Mouse (Mus musculus) heart, embryonic 15.5 days (tissue): Measurements from ENCODE around the gene Calr3. TPM values are rescaled to one million over a fixed set of nuclear protein-coding genes. Genes with fewer than 3 reads are reported as not detected.

ENCODE experiments used
- ATAC-seq: fragments of 200-750 bp; cut with Nextera tagmentation; replicated peaks from 2 replicates; pipeline ENCODE4 v1.8.0; 2017; ENCODE audit warnings: low read depth, moderate TSS enrichment; ENCODE audit not compliant: insufficient number of reproducible peaks, insufficient read depth, low FRiP score
- H3K27ac ChIP-seq: fragments of 300-500 bp; sonication (generic); 2 replicates; pipeline ENCODE4 v1.5.1; 2015; ENCODE audit warnings: mild to moderate bottlenecking, inconsistent platforms
- H3K27me3 ChIP-seq: fragments of 300-500 bp; sonication (generic); 2 replicates; pipeline ENCODE4 v1.6.1; 2015; ENCODE audit warnings: inconsistent platforms
- H3K36me3 ChIP-seq: fragments of 300-500 bp; sonication (generic); 2 replicates; pipeline ENCODE4 v1.6.1; 2015; ENCODE audit warnings: mild to moderate bottlenecking, inconsistent platforms
- H3K4me1 ChIP-seq: fragments of 300-500 bp; sonication (generic); replicated peaks from 2 replicates; pipeline ENCODE4 v1.6.1; 2015; ENCODE audit warnings: inconsistent platforms
- H3K4me2 ChIP-seq: fragments of 300-500 bp; sonication (generic); 2 replicates; pipeline ENCODE4 v1.6.1; 2015; ENCODE audit warnings: inconsistent platforms, mild to moderate bottlenecking, moderate library complexity
- H3K4me3 ChIP-seq: fragments of 300-500 bp; sonication (generic); 2 replicates; pipeline ENCODE4 v1.5.1; 2015; ENCODE audit warnings: mild to moderate bottlenecking, inconsistent platforms
- H3K9ac ChIP-seq: fragments of 300-500 bp; sonication (generic); 2 replicates; pipeline ENCODE4 v1.6.1; 2015; ENCODE audit warnings: mild to moderate bottlenecking, inconsistent platforms
- H3K9me3 ChIP-seq: fragments of 300-500 bp; sonication (generic); replicated peaks from 2 replicates; pipeline ENCODE4 v1.6.1; 2016; ENCODE audit warnings: inconsistent platforms
- WGBS: fragments of 180-500 bp; shearing (Covaris S2); methylation state at CpG from one replicate; pipeline ENCODE4 v1.1.7; 2015; ENCODE audit warnings: mixed read lengths; 5-methylcytosine and 5-hydroxymethylcytosine counted together
- polyA plus RNA-seq: library from polyadenylated mRNA; unstranded; fragments of >200 nt; fragmentation: Nextera tagmentation; extraction: Ambion mirVana; gene quantifications from 2 replicates; pipeline ENCODE4 v1.2.1, GENCODE M21; 2015

The Calr3 gene
- polyA plus RNA-seq, 1 experiment from 2014 or later: 1.1 TPM

GRCm38 (mm10) chr8:72434952-72435351 lies 8.7 kb downstream of the Calr3 start:
- no peaks in the 10 kb centered on the region for H3K27me3 ChIP-seq
- H3K4me2 ChIP-seq: no peak overlapping the region
- H3K4me3 ChIP-seq: no peak overlapping the region
- no peaks in the 10 kb centered on the region for H3K36me3 ChIP-seq
- peaks cover 7% of the 10 kb centered on the region for H3K4me1 ChIP-seq
- H3K9ac ChIP-seq: no peak overlapping the region
- H3K27ac ChIP-seq: peak overlapping the region; percentile 60
- H3K9me3 ChIP-seq: no peaks in the 10 kb centered on the region
- peak; percentile 50; the same call in 1 of the 2 replicates for ATAC-seq
- WGBS: 6% methylated on average over 2 of the region's 2 CpGs

GRCm38 (mm10) chr8:72429676-72430075 lies 14.0 kb downstream of the Calr3 start:
- no peak overlapping the region for H3K9ac ChIP-seq
- H3K27ac ChIP-seq: no peak overlapping the region
- H3K4me2 ChIP-seq: no peak overlapping the region
- 49% methylated on average over 13 of the region's 13 CpGs for WGBS
- ATAC-seq: no peak
- no peak overlapping the region for H3K4me3 ChIP-seq
- peaks cover under 1% of the 10 kb centered on the region for H3K4me1 ChIP-seq
- no peaks in the 10 kb centered on the region for H3K9me3 ChIP-seq
- no peaks in the 10 kb centered on the region for H3K27me3 ChIP-seq
- no peaks in the 10 kb centered on the region for H3K36me3 ChIP-seq

GRCm38 (mm10) chr8:72422926-72423325 lies 20.7 kb downstream of the Calr3 start:
- WGBS: 71% methylated on average over 1 of the region's 1 CpGs
- Histone ChIP-seq H3K27me3 (no peaks in the 10 kb centered on the region), H3K4me1 (peaks cover 32% of the 10 kb centered on the region), H3K9ac (no peak overlapping the region), H3K4me3 (no peak overlapping the region), H3K27ac (no peak overlapping the region), H3K36me3 (no peaks in the 10 kb centered on the region), H3K9me3 (no peaks in the 10 kb centered on the region), H3K4me2 (no peak overlapping the region)
- no peak for ATAC-seq

GRCm38 (mm10) chr8:72421362-72422335 lies 22.0 kb downstream of the Calr3 start, which contains the start of gene Eps15l1:
TSS of gene Eps15l1 (minus strand) at chr8:72421460.
- Histone ChIP-seq H3K36me3 (no peaks in the 10 kb centered on the region), H3K9ac (peak within 1 kb of the TSS; percentile 80), H3K4me3 (peak within 1 kb of the TSS; percentile 85), H3K4me1 (peaks cover 44% of the 10 kb centered on the region), H3K9me3 (no peaks in the 10 kb centered on the region), H3K27me3 (no peaks in the 10 kb centered on the region), H3K27ac (peak within 1 kb of the TSS; percentile 90), H3K4me2 (peak within 1 kb of the TSS; percentile 84)
- ATAC-seq: peak; percentile 98
- under 1% methylated on average over 48 of the region's 48 CpGs for WGBS

- no peaks in the 10 kb centered on the region for H3K36me3 ChIP-seq
- peak overlapping the region; percentile 85 for H3K4me3 ChIP-seq
- H3K4me2 ChIP-seq: peak overlapping the region; percentile 63
- H3K27ac ChIP-seq: peak overlapping the region; percentile 90
- H3K9ac ChIP-seq: peak overlapping the region; percentile 80
- H3K27me3 ChIP-seq: no peaks in the 10 kb centered on the region
- no peaks in the 10 kb centered on the region for H3K9me3 ChIP-seq
- peak; percentile 51 for ATAC-seq
- WGBS: 2% methylated on average over 61 of the region's 73 CpGs
- H3K4me1 ChIP-seq: peaks cover 53% of the 10 kb centered on the region
Observed at GRCm38 (mm10) chr8:72420571-72421361, 22.9 kb downstream of the Calr3 start.

- 92% methylated on average over 4 of the region's 4 CpGs for WGBS
- Histone ChIP-seq H3K36me3 (no peaks in the 10 kb centered on the region), H3K9me3 (no peaks in the 10 kb centered on the region), H3K27me3 (no peaks in the 10 kb centered on the region), H3K27ac (no peak overlapping the region), H3K4me3 (no peak overlapping the region), H3K9ac (no peak overlapping the region), H3K4me1 (peaks cover 73% of the 10 kb centered on the region), H3K4me2 (no peak overlapping the region)
- no peak for ATAC-seq
Observed at GRCm38 (mm10) chr8:72418073-72418472, 25.6 kb downstream of the Calr3 start.

- 46% methylated on average over 2 of the region's 2 CpGs for WGBS
Observed at GRCm38 (mm10) chr8:72415252-72415651, 28.4 kb downstream of the Calr3 start.

GRCm38 (mm10) chr8:72413839-72414238 lies 29.8 kb downstream of the Calr3 start:
- Histone ChIP-seq H3K4me2 (no peak overlapping the region), H3K9me3 (no peaks in the 10 kb centered on the region), H3K27ac (no peak overlapping the region), H3K9ac (no peak overlapping the region), H3K4me1 (peaks cover 78% of the 10 kb centered on the region), H3K36me3 (no peaks in the 10 kb centered on the region), H3K27me3 (no peaks in the 10 kb centered on the region), H3K4me3 (no peak overlapping the region)
- WGBS: 66% methylated on average over 7 of the region's 7 CpGs
- ATAC-seq: no peak

More at GRCm38 (mm10) chr8:72415252-72415651, 28.4 kb downstream of the Calr3 start:
- no peaks in the 10 kb centered on the region for H3K27me3 ChIP-seq
- H3K4me2 ChIP-seq: no peak overlapping the region
- H3K9me3 ChIP-seq: no peaks in the 10 kb centered on the region
- H3K36me3 ChIP-seq: no peaks in the 10 kb centered on the region
- no peak overlapping the region for H3K4me3 ChIP-seq
- peaks cover 80% of the 10 kb centered on the region for H3K4me1 ChIP-seq
- no peak overlapping the region for H3K27ac ChIP-seq
- H3K9ac ChIP-seq: no peak overlapping the region
- ATAC-seq: no peak

GRCm38 (mm10) chr8:72409443-72409842 lies 34.2 kb downstream of the Calr3 start:
- Histone ChIP-seq H3K9ac (no peak overlapping the region), H3K27ac (no peak overlapping the region), H3K27me3 (no peaks in the 10 kb centered on the region), H3K36me3 (no peaks in the 10 kb centered on the region), H3K4me2 (no peak overlapping the region), H3K4me3 (no peak overlapping the region), H3K9me3 (no peaks in the 10 kb centered on the region), H3K4me1 (peaks cover 43% of the 10 kb centered on the region)
- ATAC-seq: no peak
- WGBS: 72% methylated on average over 3 of the region's 3 CpGs

- Histone ChIP-seq H3K4me1 (peaks cover 34% of the 10 kb centered on the region), H3K4me2 (no peak overlapping the region), H3K27ac (no peak overlapping the region), H3K9me3 (no peaks in the 10 kb centered on the region), H3K27me3 (no peaks in the 10 kb centered on the region), H3K4me3 (no peak overlapping the region), H3K9ac (no peak overlapping the region), H3K36me3 (no peaks in the 10 kb centered on the region)
- no peak for ATAC-seq
- WGBS: 93% methylated on average over 1 of the region's 1 CpGs
Observed at GRCm38 (mm10) chr8:72407878-72408277, 35.8 kb downstream of the Calr3 start.

- H3K4me3 ChIP-seq: no peak overlapping the region
- no peak for ATAC-seq
- H3K9me3 ChIP-seq: no peaks in the 10 kb centered on the region
- no peak overlapping the region for H3K4me2 ChIP-seq
- WGBS: 84% methylated on average over 3 of the region's 3 CpGs
- no peaks in the 10 kb centered on the region; the same call in 1 of the 2 replicates for H3K36me3 ChIP-seq
- peaks cover 19% of the 10 kb centered on the region for H3K4me1 ChIP-seq
- H3K27me3 ChIP-seq: no peaks in the 10 kb centered on the region
- H3K27ac ChIP-seq: no peak overlapping the region
- H3K9ac ChIP-seq: no peak overlapping the region
Observed at GRCm38 (mm10) chr8:72402981-72403380, 40.7 kb downstream of the Calr3 start.
